Mouse (Mus musculus): Measurements from ENCODE around the gene Eif4a3. TPM values are rescaled to one million over a fixed set of nuclear protein-coding genes. Genes with fewer than 3 reads are reported as not detected.

The Eif4a3 gene
- 213 and 230 TPM in 2 replicates for polyA plus RNA-seq (2015; fragmentation: Nextera tagmentation; extraction: Ambion mirVana)

DNA sequence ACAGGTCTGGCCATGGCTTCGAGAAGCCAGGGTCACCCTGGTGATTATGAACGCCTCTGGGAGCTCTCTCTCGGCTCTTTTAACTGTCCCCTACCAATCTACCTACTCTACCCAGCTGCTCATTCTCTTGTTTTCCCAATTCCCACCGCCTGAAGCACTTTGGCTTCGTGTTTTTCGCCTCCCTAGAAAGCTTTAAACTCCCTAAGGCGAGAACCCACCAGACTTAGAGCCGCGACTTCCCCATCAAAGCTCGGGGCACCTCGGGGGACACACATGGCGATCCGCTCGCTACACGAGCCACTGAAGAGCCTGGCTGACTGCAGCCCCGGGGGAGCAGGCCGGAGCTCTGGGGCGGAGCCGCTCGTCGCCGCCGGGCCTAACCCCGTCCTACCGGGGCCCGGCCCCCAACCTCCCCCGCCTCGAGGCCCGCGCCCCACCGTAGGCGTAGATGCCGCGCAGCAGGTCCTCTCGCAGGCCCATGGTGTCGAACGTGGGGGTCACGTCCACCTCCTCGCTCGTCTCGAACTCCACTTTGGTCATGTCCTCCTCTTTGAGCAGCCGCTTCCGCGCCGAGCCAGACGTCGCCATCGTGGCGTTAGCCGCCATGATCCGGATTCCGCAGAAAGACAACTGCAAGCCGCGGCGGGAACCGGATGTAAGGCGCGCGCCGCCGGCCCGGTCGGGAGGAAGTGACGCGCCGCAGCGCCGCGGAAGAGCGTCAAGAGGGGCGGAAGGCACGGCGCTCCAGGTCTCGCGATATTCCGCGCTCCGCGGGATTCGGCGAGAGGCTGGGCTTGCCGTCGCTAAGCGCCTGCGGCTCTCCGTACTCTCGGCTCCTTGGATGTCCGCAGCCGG is at the start of gene Eif4a3:
Gene Eif4a3 (minus strand): TSS at position 699 of the 855 bp plus-strand sequence.

DNA sequence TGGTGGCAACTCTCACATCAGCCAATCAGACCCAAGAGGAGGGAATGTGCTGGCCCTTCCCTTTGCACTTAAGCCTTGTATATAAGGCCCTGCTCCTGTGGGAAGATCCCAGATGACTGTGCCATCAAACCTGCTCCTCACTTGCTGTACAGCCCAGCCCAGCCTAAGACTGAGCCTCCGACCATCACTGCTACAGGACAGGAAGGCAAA is 7.7 kb upstream of the Eif4a3 start, which contains the start of gene Card14:
Gene Card14 (plus strand): TSS at position 111 of the 210 bp plus-strand sequence.

DNA sequence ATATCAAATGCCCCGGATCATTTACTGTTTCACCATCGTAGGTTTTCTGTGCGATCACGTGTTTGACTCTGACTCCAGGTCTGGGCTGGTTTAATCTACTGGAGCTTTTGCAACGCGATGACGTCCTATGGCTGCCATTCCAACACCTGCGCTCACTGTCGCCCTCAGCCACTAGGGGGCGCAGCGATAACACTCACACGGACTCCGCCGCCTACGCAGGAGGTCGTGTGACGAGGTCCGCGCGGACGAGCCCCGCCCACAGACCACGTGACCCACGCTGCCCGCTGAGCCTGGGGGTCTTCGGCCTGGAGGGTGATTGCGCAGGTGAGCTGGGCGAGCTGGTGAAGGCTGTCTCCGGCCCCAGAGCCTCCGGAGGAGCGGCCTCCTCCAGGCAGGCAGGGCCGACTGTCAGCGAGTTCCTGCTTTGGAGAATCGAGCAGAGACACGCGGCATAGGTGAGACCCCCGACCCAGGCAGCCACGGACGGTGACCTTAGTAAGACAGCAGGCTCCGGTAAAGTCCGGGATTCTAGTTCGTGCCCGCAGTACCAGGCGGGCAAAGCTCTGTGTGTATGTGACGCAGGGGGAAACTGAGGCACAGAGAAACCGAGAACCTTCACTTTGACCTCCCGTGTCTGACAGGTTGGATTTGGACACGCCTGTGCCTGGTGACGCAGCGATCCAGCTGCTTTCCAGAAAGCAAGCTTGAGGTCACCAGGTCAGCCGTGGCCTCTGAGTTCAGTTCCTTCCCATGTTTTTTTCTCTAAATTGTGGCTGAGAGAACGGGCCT is 31.9 kb downstream of the Eif4a3 start, which contains the start of gene Gaa:
Gene Gaa (plus strand): TSS at position 120 of the 789 bp plus-strand sequence.

Other genes with a start within 250 kb of the Eif4a3 start
- gene Cbx4, start 213.9 kb downstream of the Eif4a3 start, polyA plus RNA-seq (2015; fragmentation: Nextera tagmentation; extraction: Ambion mirVana): 3.7 and 5.1 TPM in 2 replicates
- 1.9 and 3.0 TPM in 2 replicates for gene Tbc1d16, start 71.6 kb downstream of the Eif4a3 start, polyA plus RNA-seq (2015; fragmentation: Nextera tagmentation; extraction: Ambion mirVana)
- gene Ccdc40, start 71.5 kb downstream of the Eif4a3 start, polyA plus RNA-seq (2015; fragmentation: Nextera tagmentation; extraction: Ambion mirVana): 1.7 and 2.0 TPM in 2 replicates
- gene Gaa, start 32.2 kb downstream of the Eif4a3 start, polyA plus RNA-seq (2015; fragmentation: Nextera tagmentation; extraction: Ambion mirVana): 17.7 and 23.8 TPM in 2 replicates
- gene Card14, start 7.7 kb upstream of the Eif4a3 start, polyA plus RNA-seq (2015; fragmentation: Nextera tagmentation; extraction: Ambion mirVana): not detected in 2 replicates
- gene Sgsh, start 55.4 kb upstream of the Eif4a3 start, polyA plus RNA-seq (2015; fragmentation: Nextera tagmentation; extraction: Ambion mirVana): 7.0 and 7.8 TPM in 2 replicates
- 3.8 and 4.5 TPM in 2 replicates for gene Slc26a11, start 55.5 kb upstream of the Eif4a3 start, polyA plus RNA-seq (2015; fragmentation: Nextera tagmentation; extraction: Ambion mirVana)
- 15.1 and 20.5 TPM in 2 replicates for gene Rnf213, start 93.0 kb upstream of the Eif4a3 start, polyA plus RNA-seq (2015; fragmentation: Nextera tagmentation; extraction: Ambion mirVana)
- 8.5 and 8.7 TPM in 2 replicates for gene Endov, start 191.3 kb upstream of the Eif4a3 start, polyA plus RNA-seq (2015; fragmentation: Nextera tagmentation; extraction: Ambion mirVana)
- gene Nptx1, start 247.7 kb upstream of the Eif4a3 start, polyA plus RNA-seq (2015; fragmentation: Nextera tagmentation; extraction: Ambion mirVana): 0.05 TPM in 1 of 2 replicates, not detected in the other